Mouse (Mus musculus): ENCODE measurements around the gene Ttyh1.

Ttyh1 gene

GRCm38 (mm10) chr7:4119344-4119902 is at the start of gene Ttyh1:
Ttyh1 (plus strand) TSS chr7:4119408.
- no peak for DNase-seq (ENCODE audit: low read depth, low spot score)

GRCm38 (mm10) chr7:4071066-4071465 is 48.1 kb upstream of the Ttyh1 start:
- DNase-seq (ENCODE audit: low read depth, low spot score): no peak

- DNase-seq (ENCODE audit: low read depth, low spot score): no peak
These were observed 46.1 kb upstream of the Ttyh1 start for GRCm38 (mm10) chr7:4073144-4073543.

- no peak for DNase-seq (ENCODE audit: low read depth, low spot score)
These were observed 39.7 kb upstream of the Ttyh1 start for GRCm38 (mm10) chr7:4079511-4079910.

- no peak for DNase-seq (ENCODE audit: low read depth, low spot score)
These were observed 38.7 kb upstream of the Ttyh1 start for GRCm38 (mm10) chr7:4080552-4080951.

GRCm38 (mm10) chr7:4081706-4082105 is 37.5 kb upstream of the Ttyh1 start:
- no peak for DNase-seq (ENCODE audit: low read depth, low spot score)

GRCm38 (mm10) chr7:4082804-4083203 is 36.4 kb upstream of the Ttyh1 start:
- no peak for DNase-seq (ENCODE audit: low read depth, low spot score)

- no peak for DNase-seq (ENCODE audit: low read depth, low spot score)
These were observed 35.0 kb upstream of the Ttyh1 start for GRCm38 (mm10) chr7:4084161-4084560.

GRCm38 (mm10) chr7:4085562-4085961 is 33.6 kb upstream of the Ttyh1 start:
- no peak for DNase-seq (ENCODE audit: low read depth, low spot score)

- no peak for DNase-seq (ENCODE audit: low read depth, low spot score)
These were observed 31.8 kb upstream of the Ttyh1 start for GRCm38 (mm10) chr7:4087238-4087895.

GRCm38 (mm10) chr7:4087896-4088480 is 31.2 kb upstream of the Ttyh1 start:
- no peak for DNase-seq (ENCODE audit: low read depth, low spot score)

- DNase-seq (ENCODE audit: low read depth, low spot score): no peak
These were observed 30.5 kb upstream of the Ttyh1 start for GRCm38 (mm10) chr7:4088679-4089078.

GRCm38 (mm10) chr7:4091170-4091569 is 28.0 kb upstream of the Ttyh1 start:
- no peak for DNase-seq (ENCODE audit: low read depth, low spot score)

GRCm38 (mm10) chr7:4098301-4098700 is 20.9 kb upstream of the Ttyh1 start:
- DNase-seq (ENCODE audit: low read depth, low spot score): no peak

GRCm38 (mm10) chr7:4098832-4099231 is 20.4 kb upstream of the Ttyh1 start:
- no peak for DNase-seq (ENCODE audit: low read depth, low spot score)

- DNase-seq (ENCODE audit: low read depth, low spot score): no peak
These were observed 18.1 kb upstream of the Ttyh1 start for GRCm38 (mm10) chr7:4101144-4101543.

GRCm38 (mm10) chr7:4103411-4103810 is 15.8 kb upstream of the Ttyh1 start:
- DNase-seq (ENCODE audit: low read depth, low spot score): no peak

- DNase-seq (ENCODE audit: low read depth, low spot score): no peak
These were observed 7.4 kb upstream of the Ttyh1 start for GRCm38 (mm10) chr7:4111766-4112165.

GRCm38 (mm10) chr7:4117050-4117814 is 2.0 kb upstream of the Ttyh1 start:
- no peak for DNase-seq (ENCODE audit: low read depth, low spot score)

GRCm38 (mm10) chr7:4119976-4120921 is 1.0 kb downstream of the Ttyh1 start:
- no peak for DNase-seq (ENCODE audit: low read depth, low spot score)

- DNase-seq (ENCODE audit: low read depth, low spot score): no peak
These were observed 3.0 kb downstream of the Ttyh1 start for GRCm38 (mm10) chr7:4122076-4122768.

All from WW6 (cell line).